In genomic region chr4:99928521-99928920, GRCm38 (mm10) we compare ENCODE assay signal across 9 mouse cellular contexts. TPM values are rescaled to one million over a fixed set of nuclear protein-coding genes. Genes with fewer than 3 reads are reported as not detected.
A peak's percentile ranks its signal among the peaks of the same experiment; 100 is the strongest.
DNase-seq lines count a peak whose midpoint lies in the region; ATAC-seq lines count a peak whose summit lies in the region.
"Had no signal": no experiment of that assay in that cellular context is flagged by ENCODE, and none has a peak within 500 bp of the region (broad histone marks: within the 10 kb centered on the region; RNA-seq: fewer than 3 reads in every experiment).

No protein-coding gene starts in this region.

- WGBS in heart, embryonic 14.5 days: 13% methylated on average over 6 of the region's 6 CpGs
- 87% methylated on average over 6 of the region's 6 CpGs for WGBS in midbrain, embryonic 14.5 days
- 80% methylated on average over 6 of the region's 6 CpGs for WGBS in midbrain, embryonic 13.5 days
- WGBS in heart, embryonic 16.5 days: 34% methylated on average over 6 of the region's 6 CpGs

- peak overlapping the region; percentile 32 for H3K9ac ChIP-seq in heart, embryonic 14.5 days (ENCODE audit: low read length)
- H3K9ac ChIP-seq in midbrain, embryonic 14.5 days (replicated peaks; ENCODE audit: low read length): no peak overlapping the region
- H3K9ac ChIP-seq in midbrain, embryonic 13.5 days (replicated peaks): no peak overlapping the region
- no peak overlapping the region for H3K9ac ChIP-seq in heart, embryonic 16.5 days (ENCODE audit: low read length)

- no peak for ATAC-seq in heart, embryonic 14.5 days (ENCODE audit: insufficient number of reproducible peaks, insufficient read depth, low FRiP score, low read depth)
- ATAC-seq in midbrain, embryonic 14.5 days (ENCODE audit: low FRiP score, low TSS enrichment): no peak
- ATAC-seq in midbrain, embryonic 13.5 days: no peak
- ATAC-seq in heart, embryonic 16.5 days (replicated peaks; ENCODE audit: extremely low read depth, insufficient read depth, low FRiP score): no peak

- no peaks in the 10 kb centered on the region for H3K27me3 ChIP-seq in heart, embryonic 14.5 days (ENCODE audit: control insufficient read depth, insufficient read depth, low read length)
- no peaks in the 10 kb centered on the region for H3K27me3 ChIP-seq in midbrain, embryonic 14.5 days (ENCODE audit: control insufficient read depth, insufficient read depth, low read length)
- H3K27me3 ChIP-seq in midbrain, embryonic 13.5 days: no peaks in the 10 kb centered on the region
- H3K27me3 ChIP-seq in heart, embryonic 16.5 days (ENCODE audit: control insufficient read depth, insufficient read depth, low read length): no peaks in the 10 kb centered on the region

- DNase-seq in heart, adult 9 months (ENCODE audit: low spot score in 2 of 2): no peak
- DNase-seq in midbrain, embryonic 14.5 days: no peak
- peak; percentile 28 for DNase-seq in naive thymus-derived CD4-positive, alpha-beta T cell, adult 2 months (ENCODE audit: low read depth)
- no peak for DNase-seq in adrenal gland, postnatal 14 days
- no peak for DNase-seq in urinary bladder, adult 2 months (ENCODE audit: low spot score)

- H3K4me3 ChIP-seq in heart, embryonic 14.5 days (ENCODE audit: control insufficient read depth in 1 of 2, insufficient read depth in 1 of 2, low read depth in 1 of 2, low read length in 2 of 2): peak overlapping the region in 1 of 2 experiments; percentile 64; a peak in 2 of 4 replicates
- H3K4me3 ChIP-seq in midbrain, embryonic 14.5 days (replicated peaks; ENCODE audit: low read depth, low read length): no peak overlapping the region
- H3K4me3 ChIP-seq in midbrain, embryonic 13.5 days (replicated peaks): no peak overlapping the region
- H3K4me3 ChIP-seq in heart, embryonic 16.5 days (ENCODE audit: low read length): no peak overlapping the region

- H3K9me3 ChIP-seq in heart, embryonic 14.5 days (ENCODE audit: control insufficient read depth, low read length): no peaks in the 10 kb centered on the region
- H3K9me3 ChIP-seq in midbrain, embryonic 14.5 days (ENCODE audit: control insufficient read depth, low read length): no peaks in the 10 kb centered on the region
- H3K9me3 ChIP-seq in midbrain, embryonic 13.5 days: no peaks in the 10 kb centered on the region
- no peaks in the 10 kb centered on the region for H3K9me3 ChIP-seq in heart, embryonic 16.5 days (replicated peaks; ENCODE audit: control insufficient read depth, low read length)
- H3K9me3 ChIP-seq: midbrain, embryonic 10.5 days had no signal

- H3K4me1 ChIP-seq in heart, embryonic 14.5 days (ENCODE audit: control insufficient read depth in 2 of 2, insufficient read depth in 2 of 2, low read length in 2 of 2): peaks cover 12 to 26% of the 10 kb centered on the region in 2 experiments
- peaks cover 8% of the 10 kb centered on the region; the same call in 1 of the 2 replicates for H3K4me1 ChIP-seq in midbrain, embryonic 14.5 days (ENCODE audit: control insufficient read depth, insufficient read depth, low read length)
- H3K4me1 ChIP-seq in midbrain, embryonic 13.5 days (replicated peaks): peaks cover 11% of the 10 kb centered on the region; the same call in 1 of the 2 replicates
- peaks cover 20% of the 10 kb centered on the region for H3K4me1 ChIP-seq in heart, embryonic 16.5 days (ENCODE audit: control insufficient read depth, insufficient read depth, low read length)

- H3K36me3 ChIP-seq in heart, embryonic 14.5 days (ENCODE audit: control insufficient read depth, insufficient read depth, low read length): peaks cover 15% of the 10 kb centered on the region
- H3K36me3 ChIP-seq in midbrain, embryonic 14.5 days (ENCODE audit: control insufficient read depth, insufficient read depth, low read length): no peaks in the 10 kb centered on the region
- H3K36me3 ChIP-seq in midbrain, embryonic 13.5 days: no peaks in the 10 kb centered on the region
- no peaks in the 10 kb centered on the region for H3K36me3 ChIP-seq in heart, embryonic 16.5 days (ENCODE audit: control insufficient read depth, insufficient read depth)
- H3K36me3 ChIP-seq: midbrain, embryonic 10.5 days had no signal

- H3K27ac ChIP-seq in heart, embryonic 14.5 days (replicated peaks in 1 of 2; ENCODE audit: control insufficient read depth in 1 of 2, insufficient read depth in 1 of 2, low read depth in 2 of 2, low read length in 2 of 2): peak overlapping the region; percentile 99
- no peak overlapping the region for H3K27ac ChIP-seq in midbrain, embryonic 14.5 days (replicated peaks; ENCODE audit: low read depth, low read length)
- H3K27ac ChIP-seq in midbrain, embryonic 13.5 days: no peak overlapping the region
- peak overlapping the region; percentile 100 for H3K27ac ChIP-seq in heart, embryonic 16.5 days (ENCODE audit: low read length)

- H3K4me2 ChIP-seq in heart, embryonic 14.5 days (ENCODE audit: low read length): peak overlapping the region; percentile 68
- H3K4me2 ChIP-seq in midbrain, embryonic 14.5 days (ENCODE audit: low read length): peak overlapping the region; percentile 69; the same call in 1 of the 2 replicates
- H3K4me2 ChIP-seq in midbrain, embryonic 13.5 days (replicated peaks): no peak overlapping the region
- peak overlapping the region; percentile 68 for H3K4me2 ChIP-seq in heart, embryonic 16.5 days (ENCODE audit: low read depth, low read length)

RNA-seq across cellular contexts. Expression of gene Pgm1, which starts 0.7 kb away (rescaled TPM):
- 271 and 274 TPM in 2 replicates for polyA plus RNA-seq in heart, embryonic 14.5 days (2014; fragmentation: Nextera tagmentation; extraction: Ambion mirVana)
- 65.5 and 76.0 TPM in 2 replicates for polyA plus RNA-seq in midbrain, embryonic 14.5 days (2014; fragmentation: Nextera tagmentation; extraction: Ambion mirVana)
- 43.2 and 46.8 TPM in 2 replicates for polyA plus RNA-seq in midbrain, embryonic 13.5 days (2015; fragmentation: Nextera tagmentation; extraction: Ambion mirVana)
- 291 and 294 TPM in 2 replicates for polyA plus RNA-seq in heart, embryonic 16.5 days (2015; fragmentation: Nextera tagmentation; extraction: Ambion mirVana)
- total RNA-seq in adrenal gland, postnatal 14 days (2021): 99.1 and 125 TPM in 2 replicates
- polyA plus RNA-seq in urinary bladder, adult 2 months (2012; rRNA removed): 53.3 and 54.5 TPM in 2 replicates

RNA-seq across cellular contexts. Expression of gene Itgb3bp, which starts 1.1 kb away (rescaled TPM):
- polyA plus RNA-seq in heart, embryonic 14.5 days (2014; fragmentation: Nextera tagmentation; extraction: Ambion mirVana): 35.5 and 36.0 TPM in 2 replicates
- 12.7 and 19.0 TPM in 2 replicates for polyA plus RNA-seq in midbrain, embryonic 14.5 days (2014; fragmentation: Nextera tagmentation; extraction: Ambion mirVana)
- polyA plus RNA-seq in midbrain, embryonic 13.5 days (2015; fragmentation: Nextera tagmentation; extraction: Ambion mirVana): 25.1 and 26.8 TPM in 2 replicates
- 28.3 and 31.9 TPM in 2 replicates for polyA plus RNA-seq in heart, embryonic 16.5 days (2015; fragmentation: Nextera tagmentation; extraction: Ambion mirVana)
- 6.6 and 7.0 TPM in 2 replicates for total RNA-seq in adrenal gland, postnatal 14 days (2021)
- polyA plus RNA-seq in urinary bladder, adult 2 months (2012; rRNA removed): 6.2 and 7.3 TPM in 2 replicates

Comparison
In these comparisons a context has a peak if more than half of its experiments do, and no peak if none do; other contexts are left out.
1. H3K27ac ChIP-seq: peak in heart, embryonic 14.5 days (2 of 2) and heart, embryonic 16.5 days (single experiment); none in midbrain, embryonic 14.5 days (single experiment) and midbrain, embryonic 13.5 days (single experiment).